Mouse (Mus musculus) ovary, adult 18-20 months (tissue): ENCODE data around the gene Tomm40l.
"Not testable (repeated sequence)": the region's sequence is repeated elsewhere in the genome, so short reads cannot be mapped to it uniquely, and the experiment has no call there.

Experiments used
- DNase-seq: peaks from one replicate; pipeline ENCODE4 v3.0.0; 2022; ENCODE audit warnings: low spot score, mixed read lengths

The Tomm40l gene

DNA sequence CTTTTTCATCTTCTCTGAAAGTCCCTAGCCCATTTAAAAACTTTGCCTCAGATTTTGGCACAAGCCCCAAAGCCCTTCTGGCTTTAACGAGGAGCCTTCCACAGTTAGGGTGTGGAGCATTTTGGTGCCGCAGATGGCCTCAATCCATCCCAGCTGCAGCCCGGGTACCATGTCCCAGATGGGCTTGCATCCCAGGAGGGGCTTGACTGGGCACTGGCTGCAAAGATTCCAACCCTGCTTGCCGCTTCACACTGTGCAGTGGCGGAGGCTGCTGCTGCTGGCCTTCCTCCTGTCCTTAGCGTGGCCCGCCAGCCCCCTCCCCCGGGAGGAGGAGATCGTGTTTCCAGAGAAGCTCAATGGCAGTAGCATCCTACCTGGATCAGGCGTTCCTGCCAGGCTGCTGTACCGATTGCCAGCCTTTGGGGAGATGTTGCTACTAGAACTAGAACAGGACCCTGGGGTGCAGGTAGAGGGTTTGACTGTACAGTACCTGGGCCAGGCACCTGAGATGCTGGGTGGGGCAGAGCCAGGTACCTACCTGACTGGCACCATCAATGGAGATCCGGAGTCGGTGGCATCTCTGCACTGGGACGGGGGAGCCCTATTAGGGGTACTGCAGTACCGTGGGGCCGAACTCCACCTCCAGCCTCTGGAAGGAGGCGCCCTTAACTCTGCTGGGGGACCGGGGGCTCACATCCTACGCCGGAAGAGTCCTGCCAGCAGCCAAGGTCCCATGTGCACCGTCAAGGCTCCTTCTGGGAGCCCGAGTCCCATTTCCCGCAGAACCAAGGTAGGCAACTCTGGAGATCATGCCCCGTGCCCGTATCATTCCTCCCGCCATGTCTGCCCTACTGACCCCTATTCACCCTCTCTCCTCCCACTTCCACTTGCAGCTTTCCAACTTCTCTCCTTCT is 28.6 kb upstream of the Tomm40l start, which contains the start of gene Ndufs2:
Gene Ndufs2 (minus strand): TSS at position 709 of the 914 bp plus-strand sequence.
- no peak for DNase-seq

DNA sequence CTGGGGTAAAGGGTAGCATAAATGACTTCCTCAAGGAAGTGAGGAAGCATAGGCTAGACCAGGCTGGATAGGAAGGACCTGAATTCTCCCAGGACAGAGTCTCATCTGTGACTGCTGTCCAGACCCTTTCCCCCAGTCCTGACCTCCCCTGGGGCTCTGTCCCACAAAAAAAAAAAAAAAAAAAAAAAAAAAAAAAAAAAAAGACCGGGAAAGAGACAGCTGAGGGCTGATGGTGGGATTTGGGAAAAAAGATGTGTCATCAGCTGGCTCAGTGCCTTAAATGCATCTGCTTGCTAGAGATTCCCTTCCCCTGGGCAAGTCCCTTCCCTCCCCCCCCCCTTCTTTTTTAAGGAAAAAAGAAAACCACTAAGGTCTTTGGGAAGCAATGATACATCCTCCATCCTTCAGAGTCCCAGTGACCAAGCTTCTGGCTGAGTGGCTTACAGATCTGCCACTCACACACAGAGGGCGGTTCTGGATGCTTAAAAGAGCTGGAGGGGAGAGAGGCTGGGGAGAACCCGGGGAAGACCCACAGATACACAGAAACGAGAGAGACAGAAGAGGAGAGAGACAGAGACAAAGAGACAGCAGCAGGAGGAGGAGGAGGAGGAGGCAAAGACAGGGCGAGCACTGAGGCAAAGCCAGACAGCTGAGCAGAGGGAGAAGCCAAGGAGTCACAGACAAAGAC is 27.7 kb upstream of the Tomm40l start, which contains the start of gene Adamts4:
Gene Adamts4 (plus strand): TSS at position 509 of the 688 bp plus-strand sequence.
- DNase-seq: no peak

DNA sequence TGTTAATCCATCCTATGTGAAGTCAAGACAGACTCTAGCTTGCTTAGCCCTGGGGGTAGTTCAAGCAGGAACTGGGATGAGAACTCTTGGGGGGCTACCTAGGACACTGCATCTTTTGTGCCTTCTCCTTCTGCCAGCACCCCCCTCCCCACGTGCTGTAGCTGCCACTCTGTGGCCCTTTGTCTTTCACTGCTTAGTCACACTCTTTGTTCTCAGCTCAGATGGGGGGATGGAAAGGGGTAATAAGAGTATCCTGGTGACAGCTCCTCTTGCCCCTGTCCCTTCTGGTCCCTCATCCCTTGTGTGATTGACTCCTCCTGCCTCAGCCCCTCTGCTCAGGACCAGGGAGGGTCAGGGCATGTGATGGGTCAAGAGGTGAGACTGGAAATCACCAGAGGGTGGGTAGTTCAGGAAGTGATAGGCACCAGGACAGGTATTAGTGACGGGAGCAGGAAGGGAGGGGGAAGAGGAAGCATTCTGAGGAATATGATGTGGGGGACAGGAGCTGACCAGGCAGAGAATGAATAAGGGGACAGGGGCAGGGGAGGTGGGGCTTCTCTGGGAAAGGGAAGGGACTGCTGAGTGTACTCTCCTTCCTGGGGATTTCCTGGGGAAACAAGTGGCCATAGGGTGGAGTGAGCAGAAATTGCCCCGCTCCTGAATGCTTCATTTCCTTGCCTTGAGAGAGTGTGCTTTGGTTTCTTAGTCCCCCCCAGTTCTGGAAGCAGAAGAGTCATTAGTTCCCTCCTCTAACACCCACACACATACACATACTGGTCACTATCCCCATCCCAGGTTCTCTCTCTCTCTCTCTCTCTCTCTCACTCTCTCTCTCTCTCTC is 26.3 kb upstream of the Tomm40l start:
- DNase-seq: no peak

DNA sequence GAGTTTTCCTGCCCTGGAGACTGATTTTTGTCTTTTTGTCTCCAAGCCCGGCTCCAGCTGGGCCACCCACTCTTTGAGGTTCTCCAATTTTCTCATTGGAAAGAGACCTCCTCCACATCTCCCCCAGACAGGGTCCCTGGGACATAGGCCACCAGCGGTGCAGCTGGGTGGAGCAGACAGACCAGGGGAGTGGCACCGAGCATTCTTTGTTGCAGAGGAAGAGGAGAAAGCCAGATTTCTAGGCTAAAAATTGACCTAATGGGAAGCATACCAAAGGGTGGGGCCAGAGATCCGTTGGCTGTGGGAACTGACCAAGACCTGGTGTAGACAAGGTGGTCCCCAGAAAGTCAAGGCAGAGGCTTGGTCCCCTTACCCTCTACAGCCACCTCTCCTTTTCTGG is 25.6 kb upstream of the Tomm40l start:
- no peak for DNase-seq

DNA sequence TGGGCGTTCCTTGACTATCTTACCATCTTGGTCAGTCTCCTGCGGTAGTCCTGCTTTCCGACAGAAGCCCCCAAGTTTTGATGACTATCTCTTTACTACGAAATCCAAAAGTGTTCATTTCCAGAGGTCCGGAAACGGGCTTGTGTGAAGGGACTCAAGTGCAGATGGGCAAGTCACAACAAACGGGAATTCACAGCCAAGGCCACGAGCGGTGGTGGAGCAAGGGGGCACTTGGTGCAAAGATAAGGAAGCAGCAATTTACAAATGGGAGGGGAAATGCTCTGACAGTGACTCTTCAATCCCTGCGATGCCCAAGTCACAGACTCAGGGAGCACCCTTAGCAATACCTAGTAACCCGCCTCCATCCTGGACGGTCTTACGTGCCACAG is 25.1 kb upstream of the Tomm40l start:
- no peak for DNase-seq

DNA sequence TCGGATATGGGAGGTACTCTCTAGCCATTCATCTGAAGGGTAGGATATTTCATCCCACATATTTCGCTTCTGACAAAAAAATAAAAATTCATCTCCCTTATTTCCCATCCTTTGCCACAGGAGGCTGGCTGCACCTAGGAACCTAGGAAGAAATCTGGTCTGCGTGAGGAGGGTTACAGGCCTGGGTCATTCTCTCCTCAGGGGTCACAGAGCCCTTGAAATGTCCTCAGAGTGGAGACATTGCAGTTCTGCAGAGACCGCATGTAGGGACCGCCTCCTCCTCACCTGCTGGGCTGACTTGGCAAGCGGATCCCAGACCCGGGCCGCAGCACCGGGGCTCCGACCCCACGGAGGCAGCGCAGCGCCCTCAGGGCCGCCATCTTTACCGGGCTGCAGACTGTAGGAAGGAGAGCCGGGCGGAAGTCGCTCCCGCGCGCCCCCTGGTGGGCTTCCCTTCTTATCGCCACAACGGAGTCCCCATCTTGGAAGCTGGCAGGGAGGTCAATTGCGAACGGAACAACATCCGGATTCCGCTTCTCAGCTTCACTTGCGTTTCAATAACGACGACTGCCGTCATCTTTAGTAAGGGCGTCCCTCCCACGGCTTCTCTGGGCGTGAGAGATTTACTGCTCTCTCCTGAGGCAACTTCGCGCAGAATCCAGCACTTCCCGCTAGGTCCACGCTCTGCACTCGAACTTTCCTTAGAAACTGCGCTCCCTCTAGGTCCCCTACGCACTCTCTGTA is 24.6 kb upstream of the Tomm40l start:
- peak; percentile 96 for DNase-seq

DNA sequence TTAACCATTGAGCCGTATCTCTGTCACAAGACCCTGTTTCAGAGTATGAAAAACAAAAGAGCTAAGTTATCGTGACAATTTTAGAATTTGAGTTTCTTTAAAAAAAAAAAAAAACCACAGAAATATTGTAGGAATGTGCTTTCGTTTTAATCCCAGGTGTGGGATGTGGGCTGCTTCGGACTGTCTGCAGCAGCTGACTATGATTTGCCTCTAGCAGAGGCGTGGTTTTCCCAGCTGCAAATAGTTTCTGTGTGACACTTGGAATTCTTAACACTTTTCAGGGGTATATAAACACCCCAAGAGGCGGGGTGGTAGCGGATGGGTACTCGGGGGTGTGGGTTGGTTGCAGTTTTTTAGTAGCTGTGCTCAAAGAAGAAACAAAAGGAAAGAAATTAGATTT is 23.0 kb upstream of the Tomm40l start:
- DNase-seq: no peak

DNA sequence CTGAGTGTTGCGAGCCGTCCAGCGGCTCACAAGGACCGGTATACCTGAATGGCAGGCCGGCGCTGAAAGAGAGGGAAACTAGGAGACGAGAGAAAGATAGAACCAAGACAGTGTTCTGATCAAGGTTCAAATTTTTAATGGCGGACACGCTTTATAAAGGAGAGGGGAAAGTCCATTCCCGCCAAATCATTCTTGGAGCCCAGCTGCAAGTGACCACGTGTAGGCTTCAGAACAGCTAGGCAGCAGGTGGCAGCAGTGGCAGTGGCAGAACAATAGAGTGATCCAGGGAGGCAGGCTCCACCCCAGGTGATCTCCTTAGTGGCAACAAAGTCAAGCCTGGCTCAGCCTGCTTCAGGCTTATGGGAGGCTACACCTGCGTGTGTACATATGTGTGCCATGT is 19.6 kb upstream of the Tomm40l start:
- DNase-seq: not testable (repeated sequence)

DNA sequence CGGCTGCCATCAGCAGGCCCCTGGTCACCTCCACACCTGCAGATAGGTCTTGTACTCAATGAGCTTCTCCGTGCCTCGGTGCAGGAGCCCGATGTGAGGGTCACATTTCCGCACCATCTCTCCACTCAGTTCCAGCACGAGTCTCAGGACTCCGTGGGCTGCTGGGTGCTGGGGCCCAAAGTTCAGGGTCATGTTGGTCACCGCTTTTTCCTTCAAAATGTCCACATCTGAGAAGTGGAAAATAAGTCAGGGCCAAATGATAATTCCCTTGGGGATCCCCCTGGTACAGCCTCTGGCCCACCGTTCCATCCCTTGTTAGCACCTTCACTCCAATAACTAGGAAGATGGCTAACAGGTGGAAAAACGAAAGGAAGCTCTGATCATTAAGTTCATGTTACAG is 18.6 kb upstream of the Tomm40l start:
- no peak for DNase-seq

DNA sequence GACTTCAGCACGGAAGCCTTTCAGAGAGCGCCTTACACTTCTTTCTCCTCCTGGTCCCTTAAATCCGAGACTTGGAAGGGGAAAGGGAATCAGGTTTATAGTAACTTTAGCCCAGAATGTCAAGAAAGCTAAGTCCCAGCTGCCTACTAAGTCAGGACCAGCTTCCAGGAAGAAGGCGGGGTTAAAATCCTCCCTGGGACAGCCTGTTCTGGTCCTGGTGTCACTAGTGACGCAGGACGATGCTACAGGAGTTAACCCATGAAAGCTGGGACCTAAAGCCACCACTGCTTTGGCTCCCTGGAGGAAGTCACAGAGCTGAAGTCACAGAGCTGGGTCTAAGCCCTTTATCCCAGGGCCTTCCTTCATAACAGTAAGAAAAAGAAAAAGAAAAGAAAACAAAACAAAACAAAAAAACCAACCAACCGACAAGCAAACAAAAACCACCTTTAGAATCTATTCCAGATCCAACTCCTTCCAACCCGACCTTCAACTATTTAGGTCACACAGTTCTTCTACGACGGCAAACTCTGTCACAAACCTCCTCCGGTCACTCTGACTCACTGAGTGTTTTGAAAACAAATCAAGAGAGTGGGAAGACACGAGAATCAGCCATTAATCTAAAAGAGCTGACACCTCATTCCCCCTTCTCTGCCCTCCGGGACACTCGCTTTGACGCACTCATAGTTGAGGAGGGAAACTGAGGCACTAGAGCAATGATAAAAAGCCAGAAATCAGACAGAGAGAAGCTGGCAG is 17.9 kb upstream of the Tomm40l start:
- no peak for DNase-seq

DNA sequence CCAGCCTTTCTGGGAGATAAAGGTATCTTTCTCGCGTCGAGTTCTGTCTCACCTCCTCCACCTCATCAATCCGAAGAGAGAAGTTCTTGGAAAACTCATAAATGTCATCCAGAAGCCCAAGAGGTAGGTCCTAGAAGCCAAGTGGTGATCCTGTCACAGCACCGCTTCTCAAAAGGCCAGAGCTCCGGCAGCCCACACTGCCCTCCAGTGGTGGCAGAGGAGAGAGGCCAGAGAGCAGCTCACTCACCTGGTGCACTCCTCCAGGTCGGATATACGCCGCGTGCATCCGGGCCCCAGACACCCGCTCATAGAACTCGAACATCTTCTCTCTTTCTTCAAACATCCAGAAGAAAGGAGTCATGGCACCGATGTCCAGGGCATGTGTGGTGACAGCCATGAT is 16.1 kb upstream of the Tomm40l start:
- no peak for DNase-seq

DNA sequence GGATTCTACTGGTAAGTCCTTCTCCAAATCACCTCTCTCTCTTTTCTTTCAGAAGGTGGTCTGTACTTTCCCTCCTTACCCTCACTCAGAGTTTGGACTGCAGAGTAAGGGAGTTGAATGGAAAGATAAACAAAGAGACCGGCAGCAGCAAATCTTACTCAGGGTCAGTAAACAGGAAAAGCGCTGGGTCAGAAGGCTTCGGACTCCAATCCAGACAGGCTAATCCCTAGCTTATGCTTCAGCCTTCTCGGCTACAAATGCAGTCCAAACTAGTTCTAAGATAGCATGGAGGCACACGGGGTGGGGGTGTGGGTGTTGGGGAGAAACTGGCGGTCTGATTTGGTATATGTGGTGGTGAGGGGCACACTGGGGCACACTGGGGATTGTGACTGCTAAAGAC is 15.1 kb upstream of the Tomm40l start:
- DNase-seq: no peak

DNA sequence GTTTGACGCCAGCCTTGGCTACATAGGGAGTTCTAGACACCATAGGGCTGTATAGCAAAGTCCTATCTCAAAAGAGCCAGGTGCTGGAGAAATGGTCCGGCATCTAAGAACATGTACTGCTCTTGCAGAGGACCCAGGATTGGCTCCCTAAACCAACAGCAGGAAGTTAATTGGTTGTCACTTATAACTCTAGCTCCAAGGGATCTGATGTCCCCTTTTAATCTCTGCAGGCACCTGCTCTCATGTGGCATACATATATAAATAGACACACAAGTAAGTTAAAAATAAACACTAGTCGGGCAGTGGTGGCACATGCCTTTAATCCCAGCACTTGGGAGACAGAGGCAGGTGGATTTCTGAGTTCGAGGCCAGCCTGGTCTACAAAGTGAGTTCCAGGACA is 13.5 kb upstream of the Tomm40l start:
- no peak for DNase-seq

DNA sequence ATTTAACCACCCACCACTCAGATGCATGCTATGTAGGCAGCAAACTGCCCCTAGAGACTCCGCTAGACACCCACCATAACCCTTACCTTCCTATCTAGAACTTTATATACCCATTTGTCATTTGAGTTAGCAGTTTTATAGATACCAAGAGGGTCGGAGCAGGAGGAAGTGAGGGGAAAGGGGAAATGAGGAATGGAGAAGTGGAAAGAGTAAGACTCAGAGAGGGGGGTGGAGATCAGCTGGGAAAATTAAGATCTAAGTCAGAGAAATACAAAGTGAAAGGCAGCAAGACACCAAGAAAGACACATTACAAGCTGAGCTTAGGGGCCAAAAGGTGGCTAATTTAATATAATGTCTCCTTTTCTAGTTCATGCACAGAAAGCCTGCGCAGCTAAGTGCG is 12.2 kb upstream of the Tomm40l start:
- DNase-seq: no peak

DNA sequence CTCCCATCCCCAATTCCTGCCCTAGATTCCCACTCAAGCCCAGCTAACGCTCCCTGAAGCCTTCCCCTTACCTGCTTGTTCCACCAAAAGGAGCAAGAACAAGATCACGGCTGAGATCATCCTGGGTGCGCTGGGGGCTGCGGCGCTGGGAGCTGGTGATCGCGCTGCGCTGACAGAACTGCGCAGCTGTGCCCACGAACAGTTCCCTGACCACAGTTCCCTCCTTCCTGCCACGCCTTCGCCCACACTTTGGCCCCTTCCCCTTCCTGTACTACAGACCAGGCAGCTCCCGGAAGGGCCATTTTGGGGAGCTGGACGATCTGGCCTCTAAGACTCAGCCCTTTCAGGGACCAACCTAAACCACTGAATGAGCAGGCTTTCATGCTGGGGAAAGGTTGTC is 11.8 kb upstream of the Tomm40l start, which contains the start of gene Fcer1g:
Gene Fcer1g (minus strand): TSS at position 240 of the 400 bp plus-strand sequence.
- DNase-seq: no peak

DNA sequence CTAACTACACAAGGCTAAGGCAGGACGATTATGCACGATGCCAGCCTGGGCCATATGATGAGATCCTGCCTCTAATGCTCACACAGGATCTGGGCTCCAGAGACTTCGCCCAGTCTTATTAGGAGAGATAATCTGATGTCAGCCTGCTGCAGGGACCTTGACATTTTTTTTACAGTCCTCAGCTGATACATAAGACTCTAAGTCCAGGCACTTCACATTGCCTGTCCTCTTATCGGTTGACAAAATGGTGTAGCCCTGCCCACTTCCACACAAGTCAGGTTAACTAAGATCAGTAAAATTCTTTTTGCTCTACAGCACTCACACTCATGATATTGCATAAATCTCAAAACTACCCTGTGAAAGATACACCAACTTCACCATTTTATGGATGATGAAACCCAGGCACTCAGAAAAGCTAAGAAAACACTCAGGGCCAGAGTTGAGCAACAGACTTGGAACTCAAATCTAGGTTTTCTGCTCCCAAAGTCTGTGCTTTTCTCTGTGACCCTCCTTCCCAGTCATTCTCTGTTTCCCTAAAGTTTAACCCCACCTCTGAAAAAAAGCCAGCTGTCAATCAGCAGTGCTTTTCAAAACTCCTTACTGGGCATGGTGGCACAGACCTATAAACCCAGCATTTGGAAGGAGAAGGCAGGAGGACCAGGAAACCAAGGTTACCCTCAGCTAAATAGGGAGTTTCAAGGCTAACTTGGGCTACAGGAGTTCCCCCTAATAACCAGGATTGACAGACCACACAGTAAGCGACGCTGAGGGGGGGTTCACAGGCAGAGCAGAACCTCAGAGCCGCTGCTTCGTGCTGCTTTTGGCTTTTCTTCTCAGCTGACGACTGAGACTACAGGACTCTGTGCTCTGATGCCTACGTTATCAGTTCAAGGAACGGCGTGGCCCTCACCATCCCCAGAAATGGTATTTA is 10.8 kb upstream of the Tomm40l start:
- no peak for DNase-seq

DNA sequence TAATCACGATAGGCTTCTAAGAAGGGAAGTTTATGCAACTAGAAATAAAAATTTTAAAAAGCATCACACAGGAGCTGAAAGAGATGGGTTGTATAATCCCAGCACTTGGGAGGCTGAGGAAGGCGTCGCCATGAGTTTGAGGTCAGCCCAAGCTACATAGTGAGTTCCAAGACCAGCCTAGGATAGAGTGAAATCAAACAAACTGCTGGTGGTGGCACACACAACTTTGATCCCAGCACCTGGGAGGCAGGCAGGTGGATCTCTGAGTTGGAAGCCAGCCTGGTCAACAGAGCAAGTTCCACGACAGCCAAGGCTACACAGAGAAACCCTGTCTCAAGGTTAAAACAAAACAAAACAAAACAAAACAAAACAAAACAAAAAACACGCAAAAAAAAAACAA is 10.0 kb upstream of the Tomm40l start:
- DNase-seq: no peak

DNA sequence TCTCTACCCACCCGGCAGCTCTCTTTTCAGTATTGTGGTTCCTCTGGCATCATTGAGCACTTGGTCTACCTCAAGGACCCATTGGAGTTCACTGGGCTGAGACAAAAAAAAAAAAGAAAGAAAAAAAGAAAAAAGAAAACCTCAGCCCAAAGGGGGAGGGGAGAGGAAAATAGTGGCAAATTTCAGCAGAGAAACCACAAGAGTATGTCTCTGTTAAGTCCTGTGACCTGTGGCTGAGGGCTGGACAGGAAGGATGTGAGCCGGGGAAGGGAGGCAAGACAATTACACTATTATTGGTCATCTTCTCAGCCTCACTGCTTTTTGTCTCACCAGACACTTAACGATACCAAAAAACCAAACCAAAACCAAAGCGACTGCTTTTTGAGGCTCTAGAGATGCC is 9.5 kb upstream of the Tomm40l start:
- DNase-seq: no peak

DNA sequence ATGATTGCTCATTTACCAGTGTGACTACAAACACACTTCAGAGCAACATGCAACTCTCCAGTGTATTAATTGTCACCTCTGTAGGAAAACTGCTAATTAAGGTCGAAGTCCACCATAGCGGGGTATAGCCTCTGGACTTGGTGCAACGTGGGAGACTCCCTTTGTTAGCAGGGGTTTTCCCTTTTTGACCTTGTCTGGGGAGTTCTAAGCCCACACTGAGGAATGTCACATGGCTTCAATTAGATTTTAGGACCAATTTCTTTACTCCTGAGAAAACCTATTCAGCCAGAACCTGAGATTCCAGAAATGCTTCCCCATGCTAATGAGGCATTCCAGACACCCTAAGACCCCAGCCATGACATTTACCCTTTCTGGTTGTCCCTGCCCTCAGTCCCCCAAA is 7.9 kb upstream of the Tomm40l start:
- no peak for DNase-seq

DNA sequence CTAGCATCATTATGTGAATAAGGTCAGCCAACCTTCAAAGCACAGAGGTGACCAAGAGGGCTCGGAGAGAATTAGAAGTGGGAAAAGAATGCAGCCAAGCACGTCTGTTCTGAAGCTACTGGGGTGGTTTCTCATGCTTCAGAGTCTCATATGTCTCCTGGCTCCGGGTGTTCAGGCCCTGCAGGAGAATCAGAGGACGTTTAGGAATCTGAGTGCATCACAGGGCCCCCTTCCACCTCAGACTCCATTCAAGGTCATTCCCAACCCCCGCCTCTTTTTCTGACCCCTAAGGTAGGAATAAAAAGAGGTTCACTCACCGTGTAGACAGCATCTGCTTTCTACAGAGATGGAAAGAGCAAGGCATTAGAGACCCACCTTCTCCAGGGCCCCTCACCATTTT is 7.4 kb upstream of the Tomm40l start:
- no peak for DNase-seq
